Mouse (Mus musculus) erythroblast, embryonic 14.5 days (primary cell): ENCODE measurements around the gene Gm10337.

ENCODE experiments used
- GATA1 ChIP-seq: IDR thresholded peaks from 2 replicates; pipeline ENCODE4 v1.6.1; 2012; ENCODE audit warnings: low read length, inconsistent platforms, mixed read lengths
- TAL1 ChIP-seq: IDR thresholded peaks from 3 replicates; pipeline ENCODE4 v1.6.1; 2012; ENCODE audit warnings: low read length, inconsistent platforms, mixed read lengths

DNA sequence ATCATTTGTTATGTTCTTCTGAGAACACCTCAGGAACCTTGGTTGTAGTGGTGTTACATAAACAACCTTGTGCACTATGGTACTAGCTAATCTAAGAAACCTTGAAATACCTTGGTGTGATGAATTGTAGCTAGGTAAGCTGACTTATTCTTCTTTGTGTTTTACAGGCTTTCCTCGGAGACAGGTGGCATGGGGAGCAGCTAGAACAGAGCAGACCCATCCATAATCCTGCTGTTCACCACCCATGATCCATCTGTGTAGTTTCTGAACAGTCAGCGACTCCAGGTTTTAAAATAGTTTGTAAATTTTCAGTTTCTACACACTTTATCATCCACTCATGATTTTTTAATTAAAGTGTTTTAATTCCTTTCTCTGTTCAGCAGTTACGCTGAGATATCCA, 5.2 kb upstream of the Gm10337 start:
- TF ChIP-seq TAL1 (no peak), GATA1 (no peak)
